Mouse (Mus musculus) E14TG2a.4 (cell line): ENCODE measurements around the gene Pde4d.

Experiments used
- CTCF ChIP-seq: conservative IDR thresholded peaks from 2 replicates; pipeline ENCODE4 v1.5.1; 2014; ENCODE audit warnings: low read length
- NANOG ChIP-seq: IDR thresholded peaks from 2 replicates; pipeline ENCODE4 v1.6.1; 2014; ENCODE audit warnings: borderline replicate concordance, low read length, mixed read lengths
- POU5F1 ChIP-seq: IDR thresholded peaks from 2 replicates; pipeline ENCODE4 v1.6.1; 2014; ENCODE audit warnings: low read length, borderline replicate concordance

GRCm38 (mm10) chr13:109024703-109025102, 575.0 kb downstream of the Pde4d start:
- TF ChIP-seq CTCF (no peak), POU5F1 (no peak), NANOG (no peak)
